Mouse (Mus musculus): ENCODE measurements around the gene Kif2a.

Kif2a gene

DNA sequence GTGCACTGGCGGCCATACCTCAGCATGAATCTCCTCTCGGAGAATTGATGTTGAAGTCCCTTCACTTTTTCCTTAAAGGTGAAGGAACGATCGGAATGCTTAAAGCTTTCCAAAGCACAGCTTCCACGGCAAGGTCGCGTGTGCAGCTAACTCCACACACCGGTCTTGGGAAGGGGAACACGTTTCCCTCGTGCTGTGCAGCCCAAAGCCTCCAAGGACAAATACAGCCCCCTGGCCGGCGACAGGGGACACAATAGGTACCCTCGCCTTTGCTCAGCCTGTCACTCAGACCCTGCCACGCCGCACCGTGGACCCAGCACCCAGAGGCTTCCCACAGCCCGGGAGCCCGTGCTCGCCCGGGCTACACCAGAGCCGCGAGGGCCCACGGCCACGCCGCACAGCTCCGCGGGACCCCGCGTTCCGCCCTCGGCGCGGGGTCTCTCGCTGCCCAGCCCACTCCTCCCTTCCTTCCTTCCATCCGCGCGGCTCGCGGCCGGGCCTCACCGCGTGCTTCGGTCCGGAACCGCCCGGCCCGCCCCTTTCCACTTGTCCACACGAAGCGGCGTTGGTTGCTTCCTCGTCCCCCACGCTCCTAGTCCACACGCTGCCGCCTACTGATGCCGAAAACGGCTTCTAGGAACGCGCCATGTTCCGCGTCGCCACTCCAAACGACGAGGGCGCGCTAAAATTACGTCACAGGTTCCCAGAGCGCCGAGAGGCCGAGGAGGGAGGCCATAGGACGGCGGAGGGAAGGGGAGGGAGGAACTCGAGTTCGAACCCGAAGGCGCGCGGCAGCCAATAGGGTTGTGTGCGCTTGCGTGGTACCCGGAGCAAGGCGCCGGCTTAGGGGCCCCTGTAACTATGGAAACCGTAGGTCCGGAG, 85.4 kb downstream of the Kif2a start, which contains the start of gene Ipo11:
TSS of gene Ipo11 (minus strand) at position 703 of the 882 bp plus-strand sequence.
- DNase-seq (ENCODE audit: low read depth, low spot score): peak; percentile 97

DNA sequence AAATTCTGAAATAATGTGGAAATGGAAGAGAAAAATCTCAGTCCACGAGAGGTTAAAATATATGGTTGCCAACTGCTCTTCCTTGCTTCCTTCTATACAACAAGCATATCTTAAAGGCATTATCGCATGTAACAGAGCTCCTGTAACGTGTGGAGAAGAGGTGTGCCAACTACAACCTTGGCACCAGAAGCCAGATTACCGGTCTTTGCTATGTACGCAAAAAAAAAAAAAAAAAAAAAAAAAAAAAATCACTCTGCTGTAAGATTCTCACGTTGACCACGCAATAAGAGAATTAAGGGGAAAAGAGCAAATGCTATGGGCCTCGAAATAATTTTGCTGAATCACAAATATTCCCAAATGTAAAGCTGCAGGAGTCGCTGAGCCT, 86.1 kb downstream of the Kif2a start:
- no peak for DNase-seq (ENCODE audit: low read depth, low spot score)

DNA sequence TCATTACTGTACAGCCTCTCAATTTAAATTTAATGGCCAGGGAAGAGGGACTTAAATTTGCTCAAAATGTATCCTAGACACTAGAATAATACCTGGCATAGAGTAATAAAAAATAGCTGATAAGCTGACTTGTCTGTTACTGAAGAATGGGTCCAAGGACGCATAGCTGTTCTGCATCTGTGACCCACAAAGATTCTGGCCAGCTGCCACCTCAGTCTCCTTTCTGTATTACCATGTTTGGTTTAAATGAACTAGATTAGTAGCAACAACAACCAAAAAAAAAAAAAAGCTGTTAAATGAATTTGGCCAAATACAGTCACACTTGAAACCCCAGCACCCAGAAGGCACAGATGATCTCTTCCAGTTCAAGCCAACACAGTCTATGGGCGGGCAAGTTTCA, 92.7 kb downstream of the Kif2a start:
- no peak for DNase-seq (ENCODE audit: low read depth, low spot score)

DNA sequence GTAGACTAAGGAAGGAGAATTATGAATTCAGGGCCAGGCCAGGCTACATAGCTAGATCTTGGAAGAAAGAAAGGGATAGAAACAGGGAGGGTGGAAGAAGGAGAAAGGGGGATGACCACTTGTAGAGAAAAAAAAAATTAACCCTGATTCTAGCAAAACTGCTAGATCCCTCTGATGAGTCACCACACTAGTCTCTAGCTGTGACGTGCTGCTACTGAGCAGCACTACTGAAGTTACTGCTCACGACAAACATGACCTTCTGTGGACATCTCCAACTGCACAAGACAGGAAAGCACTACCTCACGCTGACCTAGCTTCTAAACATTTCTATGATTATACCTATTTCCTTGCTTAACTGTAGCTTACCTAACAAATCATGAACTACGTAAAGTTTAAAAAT, 93.6 kb downstream of the Kif2a start:
- no peak for DNase-seq (ENCODE audit: low read depth, low spot score)

DNA sequence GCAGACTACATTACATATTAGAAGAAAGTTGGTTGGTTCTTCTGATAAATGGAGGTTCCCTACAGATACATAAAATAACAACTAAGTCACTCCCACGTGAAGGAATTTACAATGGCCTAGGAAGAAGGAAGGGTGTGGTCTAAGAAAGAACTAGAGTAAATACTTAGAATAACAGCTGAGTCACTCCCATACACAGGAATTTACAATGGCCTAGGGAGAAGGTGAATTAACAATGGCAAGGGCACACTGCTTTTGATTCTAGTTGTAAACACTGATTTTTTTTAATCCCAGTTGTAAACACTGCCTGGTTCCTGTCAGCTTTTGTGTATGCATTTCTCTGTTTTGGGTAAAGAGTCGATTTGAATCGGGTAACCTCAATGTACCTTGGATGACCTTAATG, 96.0 kb downstream of the Kif2a start:
- peak; percentile 93 for DNase-seq (ENCODE audit: low read depth, low spot score)

DNA sequence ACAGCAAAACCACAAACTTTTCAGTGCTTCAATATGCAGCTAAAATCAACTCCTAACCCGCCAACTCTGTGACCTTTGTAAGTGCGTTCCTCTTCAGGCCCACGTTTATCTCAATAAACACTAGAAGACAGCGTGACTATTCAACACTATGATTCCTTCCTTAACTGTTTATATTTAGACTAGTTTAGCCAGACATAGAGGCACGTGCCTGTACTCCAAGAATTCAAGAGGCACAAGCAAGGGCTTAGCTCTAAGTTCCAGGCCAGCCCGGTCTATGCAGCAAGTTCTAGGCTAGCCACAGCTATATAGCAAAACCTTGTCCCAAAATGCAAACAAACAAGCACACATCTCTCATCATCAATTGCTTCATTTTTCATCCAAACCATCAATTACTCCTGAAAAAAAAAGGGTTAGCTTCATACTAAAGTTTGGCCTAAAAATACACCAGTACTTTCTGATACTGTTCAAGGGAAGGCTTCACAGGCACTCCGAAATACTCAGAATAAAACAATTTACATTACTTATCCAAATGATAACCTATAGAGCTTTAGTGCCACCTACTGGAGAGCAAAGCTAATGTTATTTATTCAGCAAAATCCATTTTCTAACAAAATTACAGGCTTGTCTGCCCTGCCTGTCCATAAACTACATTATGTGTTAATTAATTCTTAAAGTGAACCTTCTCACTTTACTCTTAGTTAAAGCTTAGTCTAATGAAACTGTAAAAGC, 103.4 kb downstream of the Kif2a start:
- DNase-seq (ENCODE audit: low read depth, low spot score): no peak

DNA sequence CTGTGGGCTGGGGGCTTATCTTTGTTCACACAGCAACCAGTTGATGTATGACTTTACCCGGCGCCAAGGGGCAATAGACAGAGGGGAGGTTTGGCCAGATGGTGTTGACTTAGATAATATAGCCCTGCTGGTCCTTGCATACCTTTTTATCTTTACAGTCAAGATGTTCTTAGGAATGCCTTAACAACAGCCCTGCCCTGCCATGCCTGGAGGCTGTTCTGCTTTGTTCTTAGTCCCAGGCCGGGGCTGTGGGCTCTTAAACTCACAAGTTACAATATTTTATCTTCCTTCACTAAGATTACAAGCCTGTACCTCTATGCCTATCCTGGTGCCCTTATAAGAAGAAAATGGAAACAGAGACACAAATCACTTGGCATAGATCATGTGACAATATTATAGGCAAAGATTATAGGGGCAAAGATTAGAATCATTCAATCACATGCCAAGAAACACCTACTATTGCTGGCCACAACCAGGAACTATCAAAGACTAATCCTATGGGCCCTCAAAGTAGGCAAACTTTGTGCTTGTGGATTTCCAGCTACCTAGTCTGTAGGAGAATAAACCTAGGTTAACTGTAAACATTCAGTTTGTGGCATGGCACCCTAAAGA, 108.7 kb downstream of the Kif2a start:
- DNase-seq (ENCODE audit: low read depth, low spot score): no peak

DNA sequence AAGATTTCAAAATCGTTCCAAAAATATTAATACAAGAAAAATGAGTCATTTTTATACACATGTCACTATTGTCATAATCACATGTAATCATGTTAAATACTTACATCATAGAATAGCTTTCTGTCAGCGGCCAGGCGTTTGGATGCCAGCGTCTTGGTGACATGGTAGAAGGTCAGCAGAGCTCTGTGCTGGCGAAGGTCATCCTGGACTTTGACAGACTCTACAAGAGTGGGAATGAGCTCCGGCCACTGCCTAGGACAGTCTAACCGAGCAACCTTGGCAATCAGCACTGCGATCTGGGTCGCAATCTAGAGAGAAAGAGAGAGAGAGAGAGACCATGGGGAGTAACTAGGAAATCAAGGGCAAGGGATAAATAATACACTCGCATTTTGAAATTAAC, 111.8 kb downstream of the Kif2a start:
- no peak for DNase-seq (ENCODE audit: low read depth, low spot score)
